Mouse (Mus musculus): ENCODE measurements around the gene Limk2.

Limk2 gene

GRCm38 (mm10) chr11:3408997-3409732 is at the start of gene Limk2:
TSS of gene Limk2 (minus strand) at chr11:3409189.
- DNase-seq (ENCODE audit: low spot score in 2 of 2), result peak; percentile 89 to 94

DNA sequence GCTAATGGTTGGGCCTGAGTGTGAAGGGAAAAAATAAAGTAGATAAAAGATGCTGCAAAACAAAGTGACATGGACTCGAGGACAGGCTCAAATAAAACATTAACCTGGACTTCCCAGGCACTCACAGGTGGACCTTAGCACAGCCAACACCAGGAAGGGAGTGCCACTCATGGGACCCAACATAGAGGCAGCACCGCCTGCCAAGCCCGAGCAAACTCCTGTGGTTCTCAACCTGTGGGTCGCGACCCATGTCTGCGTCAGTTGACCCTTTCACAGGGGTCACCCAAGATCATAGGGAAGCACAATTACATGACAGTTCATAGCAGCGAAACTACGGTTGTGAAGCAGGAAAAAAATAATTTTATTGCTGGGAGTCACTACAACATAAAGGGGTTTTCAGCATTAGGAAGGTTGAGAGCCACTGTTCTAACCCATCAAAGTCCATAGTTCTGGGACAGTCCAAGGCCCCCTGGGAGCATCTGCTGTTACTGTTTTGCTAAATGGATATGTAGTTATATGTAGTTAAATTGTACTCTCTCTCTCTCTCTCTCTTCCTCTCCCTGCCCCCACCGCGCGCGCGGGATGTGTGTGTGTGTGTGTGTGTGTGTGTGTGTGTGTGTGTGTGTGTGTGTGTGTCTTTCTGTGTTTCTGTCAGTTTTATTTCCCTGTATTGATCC is 49.6 kb upstream of the Limk2 start:
- no peak for DNase-seq (ENCODE audit: low spot score in 2 of 2)

GRCm38 (mm10) chr11:3456354-3456753 is 47.4 kb upstream of the Limk2 start:
- DNase-seq (ENCODE audit: low spot score in 2 of 2), result peak; percentile 26 to 72

DNA sequence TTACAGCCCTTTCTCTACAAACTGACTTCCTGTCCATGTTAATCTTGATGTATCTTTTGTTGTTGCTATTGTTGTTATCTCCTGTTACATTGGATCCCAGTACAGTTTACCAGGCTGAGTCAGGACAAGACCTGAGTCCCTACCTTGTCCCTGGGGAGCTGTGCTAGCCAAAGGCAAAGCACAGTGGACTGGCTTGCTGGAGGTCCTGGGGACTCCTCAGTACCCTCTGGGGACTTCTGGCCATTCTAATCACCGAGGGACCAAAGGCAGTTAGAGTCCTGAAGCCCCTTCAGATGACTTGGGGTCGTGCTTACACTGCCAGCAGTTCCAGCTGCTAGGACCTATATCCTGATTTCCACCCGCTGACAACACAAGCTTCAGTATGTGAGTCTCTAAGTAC is 45.5 kb upstream of the Limk2 start:
- no peak for DNase-seq (ENCODE audit: low spot score in 2 of 2)

DNA sequence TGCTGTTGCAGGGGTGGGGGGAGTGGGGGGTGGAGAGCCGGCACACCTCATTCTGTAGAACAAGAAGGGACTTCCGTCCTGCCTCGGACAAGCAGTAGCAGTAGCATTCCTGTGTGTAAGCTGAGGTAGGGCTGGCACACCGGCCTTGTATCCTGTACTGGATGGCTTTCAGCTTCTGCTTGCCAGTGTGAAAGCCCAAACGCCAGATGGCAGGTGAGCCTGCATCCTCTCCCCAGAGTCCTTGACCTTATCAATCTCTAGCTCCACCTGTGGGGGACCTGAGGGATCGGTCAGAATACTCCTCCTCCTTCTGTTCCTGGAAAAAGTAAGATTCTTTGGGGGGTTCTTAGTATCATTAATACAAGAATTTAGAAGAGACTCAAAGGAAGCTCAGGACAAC is 44.5 kb upstream of the Limk2 start:
- no peak for DNase-seq (ENCODE audit: low spot score in 2 of 2)

DNA sequence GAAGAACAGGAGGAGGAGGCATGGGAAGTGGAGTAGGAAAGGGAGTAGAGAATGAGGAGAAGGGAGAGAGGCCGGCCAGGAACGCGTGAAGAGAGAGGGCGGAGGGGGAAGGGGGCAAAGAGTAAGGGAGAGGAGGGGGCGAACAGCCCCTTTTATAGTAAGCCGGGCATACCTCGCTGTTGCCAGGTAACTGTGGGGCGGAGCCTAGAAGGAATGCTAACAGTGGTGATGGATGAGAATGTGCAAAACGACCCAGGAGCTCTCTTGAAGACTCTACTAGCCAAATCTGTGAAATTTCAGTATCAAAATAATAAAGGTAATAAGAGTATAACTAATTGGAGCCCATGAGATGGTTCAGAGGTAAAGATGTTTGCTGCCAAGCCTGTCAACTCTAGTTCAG is 43.8 kb upstream of the Limk2 start:
- DNase-seq (ENCODE audit: low spot score in 2 of 2), result no peak

- DNase-seq (ENCODE audit: low spot score in 2 of 2), result peak; percentile 91 to 92
These were observed 43.2 kb upstream of the Limk2 start, which contains the start of gene Rnf185 for GRCm38 (mm10) chr11:3452167-3452639. TSS of gene Rnf185 (minus strand) at chr11:3452363.

DNA sequence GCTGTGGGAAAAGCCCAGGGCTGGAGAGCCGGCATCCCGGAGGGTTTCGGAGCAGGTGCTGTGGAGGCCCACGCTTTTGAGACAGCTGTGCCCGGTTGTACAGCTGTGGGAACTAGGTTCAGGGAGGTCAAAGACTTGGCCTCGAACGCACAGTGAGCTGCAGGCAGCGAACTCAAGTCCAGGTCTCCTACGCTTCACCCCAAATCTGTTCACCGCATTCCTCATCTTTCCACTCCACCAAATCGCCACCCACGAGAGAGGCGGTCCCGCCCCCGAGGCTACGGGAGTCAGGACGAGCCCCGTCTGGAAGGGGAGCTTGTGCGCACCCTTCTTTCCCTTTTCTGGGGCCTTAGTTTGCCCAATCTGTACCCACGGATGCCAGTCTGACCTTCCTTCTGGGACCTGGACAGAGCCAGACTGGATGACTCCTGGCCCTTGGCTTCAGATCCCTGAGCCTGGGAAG is 42.7 kb upstream of the Limk2 start:
- DNase-seq (ENCODE audit: low spot score in 2 of 2), result peak in 1 of 2 experiments; percentile 60

DNA sequence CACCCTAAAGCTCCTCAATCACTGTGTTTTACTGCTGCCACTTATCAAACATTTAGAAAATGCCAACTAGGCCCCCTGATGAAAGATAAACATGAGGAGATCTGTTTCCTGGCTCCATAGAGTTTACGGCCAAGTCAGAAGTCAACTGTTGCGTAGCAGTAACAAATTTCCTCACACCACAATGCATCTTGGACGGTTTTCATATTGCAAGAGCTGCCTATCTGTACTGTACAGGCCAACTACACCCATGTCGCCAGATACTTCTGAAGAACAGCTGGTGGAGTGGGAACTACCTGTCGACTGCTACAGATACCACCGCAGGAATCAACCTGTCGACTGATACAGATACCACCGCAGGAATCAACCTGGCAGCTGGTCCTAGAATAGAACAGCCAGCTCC is 35.9 kb upstream of the Limk2 start:
- DNase-seq (ENCODE audit: low spot score in 2 of 2), result no peak

- DNase-seq (ENCODE audit: low spot score in 2 of 2), result no peak
These were observed 34.1 kb upstream of the Limk2 start for GRCm38 (mm10) chr11:3443091-3443490.

DNA sequence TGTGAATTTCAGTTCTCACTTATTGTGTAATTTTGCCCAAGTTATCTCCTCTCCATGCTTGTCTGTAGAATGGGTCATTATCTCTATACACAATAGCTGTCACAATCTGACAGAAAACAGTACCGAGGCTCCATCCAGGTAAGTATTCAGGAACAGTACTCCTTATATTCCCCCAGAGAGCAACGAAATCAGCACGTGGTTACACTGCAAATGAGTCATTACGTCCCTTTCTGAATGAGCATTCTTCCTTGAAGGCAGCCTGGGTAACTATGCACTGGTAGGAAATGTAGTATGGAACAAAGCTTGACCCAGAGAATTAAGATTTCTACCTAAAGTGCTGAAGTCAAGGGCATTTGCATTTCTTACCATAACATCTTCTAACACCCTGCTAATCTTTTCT is 33.7 kb upstream of the Limk2 start:
- DNase-seq (ENCODE audit: low spot score in 2 of 2), result no peak

DNA sequence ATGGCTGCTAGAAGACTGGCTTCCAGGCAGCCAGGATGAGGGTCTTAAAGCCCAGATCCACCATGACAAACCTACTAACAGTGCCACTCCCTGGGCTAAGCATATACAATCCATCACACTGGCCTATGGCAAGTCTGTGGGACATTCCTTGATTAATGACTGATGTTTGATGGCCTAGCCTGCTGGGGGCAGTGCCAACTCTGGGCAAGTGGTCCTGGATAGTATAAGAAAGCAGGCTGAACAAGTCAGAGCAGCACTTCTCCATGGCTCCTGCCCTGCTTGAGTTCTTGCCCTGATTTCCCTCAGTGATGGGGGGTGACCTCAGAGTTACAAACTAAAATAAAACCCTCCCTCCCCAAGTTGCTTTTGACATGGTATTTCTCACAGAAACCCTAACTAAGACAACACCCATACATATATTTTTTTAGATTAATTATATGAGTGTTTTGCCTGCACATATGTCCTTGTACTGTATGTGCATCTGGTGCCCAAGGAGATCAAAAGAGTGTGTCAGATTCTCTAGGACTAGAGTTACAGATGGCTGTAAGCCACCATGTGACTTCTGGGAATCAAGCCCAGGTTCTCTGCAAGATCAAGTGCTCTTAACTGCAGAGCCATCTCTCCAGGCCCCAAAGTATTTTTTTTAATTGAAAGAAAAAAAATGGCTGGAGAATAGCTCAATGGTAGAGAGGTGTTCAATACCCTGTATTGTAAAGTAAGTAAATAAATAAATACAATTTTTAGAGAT is 32.9 kb upstream of the Limk2 start:
- DNase-seq (ENCODE audit: low spot score in 2 of 2), result no peak

- no peak for DNase-seq (ENCODE audit: low spot score in 2 of 2)
These were observed 28.6 kb upstream of the Limk2 start for GRCm38 (mm10) chr11:3437621-3438020.

GRCm38 (mm10) chr11:3433809-3434208 is 24.8 kb upstream of the Limk2 start:
- no peak for DNase-seq (ENCODE audit: low spot score in 2 of 2)

GRCm38 (mm10) chr11:3431976-3432603 is 23.1 kb upstream of the Limk2 start:
- no peak for DNase-seq (ENCODE audit: low spot score in 2 of 2)

DNA sequence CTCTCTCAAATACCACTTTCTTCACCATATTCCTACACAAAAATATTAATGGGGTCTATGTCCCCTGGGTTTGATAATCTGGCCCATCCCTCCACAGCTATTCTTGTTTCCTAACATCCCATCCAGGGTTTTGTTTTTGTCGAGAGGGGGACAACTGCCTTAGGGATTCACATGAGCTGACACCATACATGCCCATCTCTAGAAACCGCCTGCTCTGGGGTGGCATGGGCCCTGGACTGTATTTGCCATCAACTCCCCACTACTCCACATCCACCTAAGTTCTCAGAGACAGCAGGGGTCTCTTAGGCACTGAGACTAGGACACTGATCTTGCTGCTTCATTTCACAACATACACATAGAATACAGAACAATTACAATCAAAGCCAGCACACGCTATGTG is 22.5 kb upstream of the Limk2 start:
- DNase-seq (ENCODE audit: low spot score in 2 of 2), result no peak

GRCm38 (mm10) chr11:3428632-3429031 is 19.6 kb upstream of the Limk2 start:
- DNase-seq (ENCODE audit: low spot score in 2 of 2), result no peak

GRCm38 (mm10) chr11:3427697-3428230 is 18.8 kb upstream of the Limk2 start:
- DNase-seq (ENCODE audit: low spot score in 2 of 2), result no peak

GRCm38 (mm10) chr11:3422242-3422641 is 13.3 kb upstream of the Limk2 start:
- DNase-seq (ENCODE audit: low spot score in 2 of 2), result no peak

DNA sequence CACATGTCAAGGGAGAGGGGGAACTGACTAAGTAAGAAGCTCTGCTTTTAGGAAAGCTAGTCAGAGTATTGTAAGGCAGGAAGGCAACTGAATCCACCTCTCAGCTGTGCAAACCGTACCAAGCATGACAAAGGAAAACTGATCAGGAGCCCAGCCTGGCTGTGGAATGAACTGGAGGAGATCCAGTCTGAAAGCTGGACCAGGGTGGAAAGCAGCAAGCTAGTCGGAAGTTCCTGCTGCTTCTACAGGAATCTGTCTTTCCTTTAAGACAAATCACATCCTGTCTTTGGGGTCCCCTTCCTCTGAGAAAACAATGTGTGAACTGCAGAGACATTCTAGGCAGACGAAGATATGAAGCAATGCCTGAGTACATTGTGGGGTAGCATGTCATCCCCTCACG is 9.8 kb upstream of the Limk2 start:
- no peak for DNase-seq (ENCODE audit: low spot score in 2 of 2)

- no peak for DNase-seq (ENCODE audit: low spot score in 2 of 2)
These were observed 8.8 kb upstream of the Limk2 start for GRCm38 (mm10) chr11:3417795-3418194.

- no peak for DNase-seq (ENCODE audit: low spot score in 2 of 2)
These were observed 7.4 kb upstream of the Limk2 start for GRCm38 (mm10) chr11:3416399-3416798.
